Mouse (Mus musculus) midbrain, embryonic 10.5 days (tissue): Measurements from ENCODE around the gene Ern1. TPM values are rescaled to one million over a fixed set of nuclear protein-coding genes. Genes with fewer than 3 reads are reported as not detected.

ENCODE experiments used
- DNase-seq: peaks from one replicate; pipeline ENCODE4 v3.0.0-alpha.2; 2017; ENCODE audit warnings: low spot score
- H3K27ac ChIP-seq: fragments of 300-500 bp; sonication (generic); replicated peaks from 2 replicates; pipeline ENCODE4 v1.5.1; 2016; ENCODE audit warnings: mild to moderate bottlenecking
- H3K27me3 ChIP-seq: fragments of 300-500 bp; sonication (generic); 2 replicates; pipeline ENCODE4 v1.6.1; 2016; ENCODE audit warnings: low read depth, mild to moderate bottlenecking; ENCODE audit not compliant: poor library complexity, severe bottlenecking
- H3K36me3 ChIP-seq: fragments of 300-500 bp; sonication (generic); 2 replicates; pipeline ENCODE4 v1.6.1; 2016; ENCODE audit warnings: mild to moderate bottlenecking, moderate library complexity
- H3K4me1 ChIP-seq: fragments of 300-500 bp; sonication (generic); 2 replicates; pipeline ENCODE4 v1.6.1; 2016
- H3K4me3 ChIP-seq: fragments of 300-500 bp; sonication (generic); 2 replicates; pipeline ENCODE4 v1.5.1; 2016; ENCODE audit warnings: mild to moderate bottlenecking, moderate library complexity
- H3K9me3 ChIP-seq: fragments of 300-500 bp; sonication (generic); replicated peaks from 2 replicates; pipeline ENCODE4 v1.6.1; 2016; ENCODE audit warnings: mild to moderate bottlenecking
- WGBS: fragments of 180-500 bp; shearing (Covaris S2); methylation state at CpG from one replicate; pipeline ENCODE4 v1.1.7; 2016; 5-methylcytosine and 5-hydroxymethylcytosine counted together
- polyA plus RNA-seq: library from polyadenylated mRNA; unstranded; fragments of >200 nt; fragmentation: Nextera tagmentation; extraction: Ambion mirVana; gene quantifications from 2 replicates; pipeline ENCODE4 v1.2.1, GENCODE M21; 2016

The Ern1 gene
- polyA plus RNA-seq, 1 experiment from 2014 or later = 5.2 TPM

DNA sequence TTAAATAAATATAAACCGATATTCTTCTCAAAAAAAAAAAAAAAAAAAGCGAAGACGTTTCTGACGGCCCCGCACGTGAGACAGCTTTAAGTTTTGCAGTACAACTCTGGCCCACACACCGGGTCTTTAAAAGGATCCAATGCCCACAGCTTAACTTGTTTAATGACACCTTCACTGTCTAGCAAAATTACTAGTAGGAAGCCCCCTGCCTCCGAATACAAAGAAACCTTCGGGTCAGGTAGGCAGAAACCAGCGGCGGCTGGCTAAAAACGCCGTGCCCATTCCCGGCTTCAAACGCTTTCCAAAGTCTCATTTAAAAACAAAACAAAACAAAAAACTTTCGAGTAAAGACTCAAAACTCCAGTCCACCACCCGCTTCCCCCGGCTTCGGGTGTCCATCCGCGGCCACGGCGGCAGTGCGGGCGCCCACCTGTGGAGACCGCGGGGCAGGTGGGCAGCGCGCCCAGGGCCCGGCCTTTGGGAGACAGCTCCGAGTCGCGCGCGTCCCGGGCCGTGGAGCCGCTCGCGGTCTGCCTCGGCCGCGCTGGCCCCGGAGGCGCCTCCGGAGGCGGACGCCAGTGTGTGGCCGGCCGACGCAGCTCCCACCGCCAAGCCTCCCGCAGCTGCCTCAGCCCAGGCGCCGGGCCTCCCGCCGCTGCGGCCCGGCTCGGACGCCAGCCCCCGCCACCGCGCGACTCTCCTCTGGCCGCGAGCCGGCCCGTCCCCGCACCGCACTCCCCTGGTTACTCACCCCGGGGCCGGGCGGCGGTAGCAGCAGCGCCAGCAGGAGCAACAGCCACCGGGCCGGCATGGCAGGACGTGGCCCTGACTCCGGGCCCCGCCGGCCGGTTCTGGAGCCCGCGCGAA, 553 bp downstream of the Ern1 start:
- H3K4me3 ChIP-seq = peak overlapping the region; percentile 73
- H3K27ac ChIP-seq = peak overlapping the region; percentile 83
- H3K27me3 ChIP-seq = peaks cover 4% of the 10 kb centered on the region; the same call in 1 of the 2 replicates
- no peaks in the 10 kb centered on the region for H3K36me3 ChIP-seq
- H3K4me1 ChIP-seq = peaks cover 35% of the 10 kb centered on the region
- DNase-seq = no peak
- WGBS = under 1% methylated on average over 86 of the region's 86 CpGs
- H3K9me3 ChIP-seq = no peaks in the 10 kb centered on the region

DNA sequence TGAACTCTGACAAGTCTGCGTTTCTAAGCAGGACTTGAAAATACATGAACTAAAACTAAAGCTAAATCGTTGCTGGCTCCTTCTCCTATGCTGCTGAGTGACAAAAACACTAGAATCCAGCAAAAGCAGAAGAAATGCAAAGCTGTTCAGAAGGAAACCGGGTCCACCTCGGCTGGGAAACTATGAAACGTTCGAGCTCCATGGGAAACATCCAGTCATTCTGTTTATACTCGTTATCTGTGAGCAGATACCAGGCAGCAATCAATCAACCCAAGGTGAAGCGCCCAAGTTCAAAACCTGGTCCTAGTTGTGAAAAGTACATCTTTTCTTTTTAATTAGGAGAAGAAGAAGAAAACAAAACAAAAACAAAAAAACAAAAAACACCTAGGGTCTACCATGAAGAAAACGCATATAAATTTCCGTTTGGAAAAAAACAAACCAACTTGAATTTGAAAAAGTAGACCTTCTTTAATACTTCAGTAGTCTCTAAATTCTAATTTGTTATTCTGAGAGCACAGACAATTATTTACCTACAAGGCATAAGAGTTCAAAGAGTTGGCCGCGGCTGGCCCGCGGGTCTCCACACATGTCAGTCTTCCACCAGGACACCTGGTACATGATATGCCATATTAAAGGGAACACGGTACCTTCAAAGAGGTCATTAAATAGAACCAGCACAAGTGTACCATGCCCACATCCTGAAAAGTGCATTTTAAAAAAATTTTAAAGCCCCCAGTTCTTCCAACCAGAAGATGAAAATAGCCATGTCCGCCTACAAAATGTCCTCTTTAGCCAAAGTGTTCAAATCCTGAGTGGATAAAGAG, 1.4 kb downstream of the Ern1 start:
- Histone ChIP-seq H3K27ac (no peak overlapping the region), H3K9me3 (no peaks in the 10 kb centered on the region), H3K27me3 (peaks cover 4% of the 10 kb centered on the region; the same call in 1 of the 2 replicates), H3K36me3 (no peaks in the 10 kb centered on the region), H3K4me1 (peaks cover 35% of the 10 kb centered on the region), H3K4me3 (peak overlapping the region; percentile 73)
- WGBS = 68% methylated on average over 16 of the region's 16 CpGs
- DNase-seq = no peak

DNA sequence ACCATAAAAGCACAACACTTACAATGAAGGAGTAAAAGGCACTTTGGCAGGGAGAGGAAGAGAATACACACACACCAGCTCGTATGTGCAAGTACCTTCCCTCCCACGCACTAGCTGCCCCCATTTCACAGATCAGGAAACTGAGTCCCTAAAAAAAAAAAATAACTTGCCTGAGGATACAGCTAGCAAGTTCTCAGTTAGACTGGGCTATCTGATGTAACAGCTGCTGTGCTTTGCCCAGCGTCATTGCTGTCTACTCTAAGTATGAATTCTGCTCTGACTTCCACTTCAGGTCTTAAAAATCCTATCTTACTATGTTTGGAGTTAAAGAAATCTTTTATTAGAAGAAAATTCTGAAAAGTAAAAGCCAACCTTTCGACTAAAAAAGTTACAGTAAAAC, 2.0 kb downstream of the Ern1 start:
- H3K9me3 ChIP-seq = no peaks in the 10 kb centered on the region
- DNase-seq = no peak
- no peak overlapping the region for H3K4me3 ChIP-seq
- peaks cover 4% of the 10 kb centered on the region; the same call in 1 of the 2 replicates for H3K27me3 ChIP-seq
- no peak overlapping the region for H3K27ac ChIP-seq
- H3K36me3 ChIP-seq = no peaks in the 10 kb centered on the region
- 88% methylated on average over 4 of the region's 4 CpGs for WGBS
- H3K4me1 ChIP-seq = peaks cover 35% of the 10 kb centered on the region

DNA sequence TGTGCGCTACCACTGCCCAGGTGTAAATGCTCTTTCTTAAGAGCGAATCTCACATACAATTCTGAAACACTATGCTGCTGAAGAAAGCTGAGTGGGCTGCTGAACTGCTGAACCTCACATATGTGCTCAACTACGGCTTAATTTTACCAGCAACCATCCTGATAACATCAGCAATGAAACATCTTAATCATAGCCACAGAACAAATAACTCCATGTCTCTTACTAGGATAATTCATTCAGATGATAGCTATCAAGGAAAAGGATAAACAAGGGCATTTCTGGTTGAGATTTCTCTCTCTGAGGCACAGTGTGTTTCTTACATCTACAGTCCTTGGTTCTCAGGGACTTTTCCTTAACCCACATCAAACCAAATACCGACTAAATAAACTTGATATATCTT, 2.8 kb downstream of the Ern1 start:
- H3K4me1 ChIP-seq = peaks cover 30% of the 10 kb centered on the region
- no peaks in the 10 kb centered on the region for H3K9me3 ChIP-seq
- 91% methylated on average over 4 of the region's 4 CpGs for WGBS
- H3K36me3 ChIP-seq = no peaks in the 10 kb centered on the region
- H3K27me3 ChIP-seq = peaks cover 4% of the 10 kb centered on the region; the same call in 1 of the 2 replicates
- no peak overlapping the region for H3K27ac ChIP-seq
- no peak overlapping the region for H3K4me3 ChIP-seq
- no peak for DNase-seq

DNA sequence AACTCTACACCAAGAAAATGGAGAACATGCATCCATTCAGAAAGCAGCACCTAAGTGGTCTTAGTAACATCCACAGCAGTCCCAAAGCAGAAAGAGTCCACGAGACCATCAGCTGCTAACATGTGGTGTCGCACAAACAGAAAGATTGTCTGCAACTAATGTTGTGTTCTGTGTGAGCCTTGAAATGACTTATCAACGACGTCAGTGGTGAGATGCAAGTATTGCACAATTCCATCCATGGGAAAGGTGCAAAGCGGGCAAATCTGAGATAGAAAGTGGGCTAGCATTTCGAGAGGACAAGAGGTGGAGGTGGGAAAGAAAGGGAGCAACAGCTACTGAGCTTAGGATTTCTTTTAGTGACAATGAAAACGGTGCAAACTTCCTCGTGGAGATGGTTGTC, 4.8 kb downstream of the Ern1 start:
- H3K4me1 ChIP-seq = peaks cover 18% of the 10 kb centered on the region

DNA sequence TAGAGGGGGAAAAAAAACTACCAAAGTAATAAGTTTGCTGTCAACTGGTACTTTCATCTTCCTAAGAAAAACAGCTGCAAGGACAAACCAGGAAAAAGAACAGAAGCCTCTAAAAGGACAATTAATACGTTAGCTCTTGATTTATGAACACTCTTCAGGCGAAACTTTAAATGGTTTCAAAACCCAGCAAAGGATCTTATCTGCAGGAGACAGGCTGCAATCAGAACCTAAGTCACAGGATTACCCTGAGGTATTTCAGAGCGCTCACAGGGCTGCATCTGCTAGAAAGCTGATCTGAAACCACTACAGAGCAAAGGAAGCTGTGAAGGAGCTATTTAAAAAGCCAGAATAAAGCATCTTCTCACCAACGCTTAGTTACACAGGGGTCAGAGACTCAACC, 6.0 kb downstream of the Ern1 start:
- H3K9me3 ChIP-seq = no peaks in the 10 kb centered on the region
- H3K27me3 ChIP-seq = peaks cover 4% of the 10 kb centered on the region; the same call in 1 of the 2 replicates
- H3K4me3 ChIP-seq = no peak overlapping the region
- no peak for DNase-seq
- H3K4me1 ChIP-seq = peaks cover 10% of the 10 kb centered on the region
- no peaks in the 10 kb centered on the region for H3K36me3 ChIP-seq
- 91% methylated on average over 4 of the region's 4 CpGs for WGBS
- H3K27ac ChIP-seq = no peak overlapping the region

More for the DNA sequence above, 4.8 kb downstream of the Ern1 start:
- H3K27me3 ChIP-seq = peaks cover 4% of the 10 kb centered on the region; the same call in 1 of the 2 replicates
- WGBS = 92% methylated on average over 8 of the region's 8 CpGs
- no peaks in the 10 kb centered on the region for H3K36me3 ChIP-seq
- no peaks in the 10 kb centered on the region for H3K9me3 ChIP-seq
- H3K4me3 ChIP-seq = no peak overlapping the region
- no peak for DNase-seq
- H3K27ac ChIP-seq = no peak overlapping the region

DNA sequence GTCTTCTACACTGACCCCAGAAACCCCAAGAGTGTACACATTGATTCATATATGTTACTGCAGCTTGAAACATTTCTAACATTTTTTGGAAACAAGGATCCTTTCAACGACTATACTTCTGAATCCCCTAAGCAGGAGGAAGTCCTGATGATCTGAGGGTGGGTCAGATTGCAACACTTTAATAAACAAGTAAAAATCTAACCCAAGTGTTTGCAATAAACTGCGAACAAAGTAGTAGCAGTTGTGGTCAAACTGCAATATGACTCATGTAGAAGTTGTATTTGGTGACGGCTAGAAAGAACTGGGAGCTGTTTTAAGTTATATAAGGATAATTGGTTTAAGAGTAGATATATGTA, 7.1 kb downstream of the Ern1 start:
- Histone ChIP-seq H3K9me3 (no peaks in the 10 kb centered on the region), H3K36me3 (no peaks in the 10 kb centered on the region), H3K4me3 (no peak overlapping the region), H3K27me3 (peaks cover under 1% of the 10 kb centered on the region; the same call in 1 of the 2 replicates), H3K27ac (no peak overlapping the region), H3K4me1 (peaks cover 3% of the 10 kb centered on the region; the same call in 1 of the 2 replicates)
- no peak for DNase-seq
- 92% methylated on average over 3 of the region's 3 CpGs for WGBS

DNA sequence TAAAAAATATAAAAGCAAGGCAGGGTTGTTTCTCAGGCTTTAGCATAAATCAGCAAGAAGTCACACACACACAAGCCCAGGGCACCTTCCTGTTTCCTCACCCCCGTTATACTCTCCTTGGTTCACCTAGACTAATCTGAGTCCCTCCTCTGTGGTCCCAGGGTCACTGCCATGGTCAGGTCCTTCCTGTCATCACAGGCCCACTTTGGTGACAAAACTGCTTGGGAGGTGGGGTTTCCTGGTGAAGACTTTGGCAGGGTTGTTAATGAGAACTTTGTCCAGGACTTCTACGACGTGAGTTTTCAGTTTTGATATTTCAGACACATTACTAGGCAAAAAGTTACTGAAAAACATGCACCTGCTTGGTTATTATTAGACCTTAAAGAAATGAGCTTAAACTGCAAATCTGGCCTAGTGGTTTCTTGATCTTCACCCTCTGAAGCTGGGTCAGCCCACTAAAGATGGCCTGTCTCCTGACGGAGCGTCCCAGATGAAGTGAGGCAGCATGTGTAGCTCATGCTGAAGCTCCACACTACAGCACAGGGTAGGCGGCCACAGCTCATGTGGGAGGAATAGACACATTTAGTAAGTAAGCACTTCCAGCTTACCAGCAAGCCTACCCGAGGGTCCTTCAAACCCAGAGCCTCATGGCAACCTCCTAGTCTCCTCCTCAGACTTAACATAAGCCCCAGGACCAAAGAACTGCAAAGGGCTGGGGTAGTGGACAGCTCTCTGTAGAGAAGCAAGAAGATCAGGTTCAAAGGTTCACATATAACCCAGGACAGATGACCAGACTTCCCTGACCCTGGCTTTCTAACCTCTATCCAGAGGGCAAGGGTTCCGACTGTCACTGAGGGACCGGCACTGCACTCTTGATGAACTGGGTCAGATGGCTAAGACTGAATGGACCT, 7.8 kb downstream of the Ern1 start:
- DNase-seq = no peak
- Histone ChIP-seq H3K9me3 (no peaks in the 10 kb centered on the region), H3K4me1 (peaks cover 3% of the 10 kb centered on the region; the same call in 1 of the 2 replicates), H3K27ac (no peak overlapping the region), H3K4me3 (no peak overlapping the region), H3K36me3 (no peaks in the 10 kb centered on the region), H3K27me3 (no peaks in the 10 kb centered on the region)
- WGBS = 85% methylated on average over 9 of the region's 9 CpGs

DNA sequence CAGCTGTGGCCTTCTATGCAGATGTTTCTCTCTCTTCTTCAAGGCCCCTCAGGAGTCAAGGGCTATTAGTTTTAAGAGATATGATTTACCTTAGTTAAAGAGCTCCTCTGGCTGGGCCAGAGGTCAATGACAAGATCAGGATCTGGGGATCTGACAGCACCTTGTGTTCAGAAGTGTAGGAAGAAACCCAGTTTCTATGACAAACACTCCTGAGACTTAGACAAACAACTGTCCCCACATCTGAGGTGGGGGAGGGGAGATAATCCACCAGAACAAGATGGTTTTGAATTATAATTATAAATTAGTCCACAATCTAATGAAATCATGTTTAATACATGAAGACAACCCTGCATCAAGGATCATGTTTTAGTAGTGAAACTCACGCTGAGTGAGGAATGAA, 8.9 kb downstream of the Ern1 start:
- WGBS = 63% methylated on average over 1 of the region's 1 CpGs
- no peaks in the 10 kb centered on the region for H3K36me3 ChIP-seq
- H3K27me3 ChIP-seq = no peaks in the 10 kb centered on the region
- no peak overlapping the region for H3K4me3 ChIP-seq
- H3K27ac ChIP-seq = no peak overlapping the region
- peaks cover 3% of the 10 kb centered on the region; the same call in 1 of the 2 replicates for H3K4me1 ChIP-seq
- DNase-seq = no peak
- H3K9me3 ChIP-seq = no peaks in the 10 kb centered on the region

DNA sequence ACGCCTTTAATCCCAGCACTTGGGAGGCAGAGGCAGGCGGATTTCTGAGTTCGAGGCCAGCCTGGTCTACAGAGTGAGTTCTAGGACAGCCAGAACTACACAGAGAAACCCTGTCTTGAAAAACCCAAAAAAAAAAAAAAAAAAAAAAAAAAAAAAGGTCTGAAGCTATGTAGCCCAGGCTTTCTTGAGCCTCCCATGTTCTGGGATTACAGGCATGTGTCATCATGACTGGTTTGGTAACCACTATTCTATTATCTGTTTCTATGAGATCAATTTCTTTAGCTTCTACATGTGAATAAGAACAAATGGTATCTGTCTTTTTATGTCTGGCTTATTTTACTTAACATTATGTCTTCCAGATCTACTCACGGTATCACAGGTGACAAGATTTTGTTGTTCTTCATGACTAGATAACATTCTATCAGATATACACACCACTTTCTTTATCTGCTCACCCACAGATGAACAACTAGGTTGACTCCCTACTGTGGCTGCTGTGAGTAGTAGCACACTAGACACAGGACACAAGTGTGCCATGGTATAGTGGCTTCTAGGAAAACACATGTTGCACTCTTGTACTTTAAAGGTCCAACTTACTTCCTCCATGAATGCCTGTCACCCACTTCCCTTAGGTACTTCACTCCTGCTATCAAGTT, 10.0 kb downstream of the Ern1 start:
- Histone ChIP-seq H3K36me3 (no peaks in the 10 kb centered on the region), H3K9me3 (no peaks in the 10 kb centered on the region), H3K4me3 (no peak overlapping the region), H3K27ac (no peak overlapping the region), H3K4me1 (peaks cover 3% of the 10 kb centered on the region; the same call in 1 of the 2 replicates), H3K27me3 (no peaks in the 10 kb centered on the region)
- 91% methylated on average over 4 of the region's 4 CpGs for WGBS
- no peak for DNase-seq

DNA sequence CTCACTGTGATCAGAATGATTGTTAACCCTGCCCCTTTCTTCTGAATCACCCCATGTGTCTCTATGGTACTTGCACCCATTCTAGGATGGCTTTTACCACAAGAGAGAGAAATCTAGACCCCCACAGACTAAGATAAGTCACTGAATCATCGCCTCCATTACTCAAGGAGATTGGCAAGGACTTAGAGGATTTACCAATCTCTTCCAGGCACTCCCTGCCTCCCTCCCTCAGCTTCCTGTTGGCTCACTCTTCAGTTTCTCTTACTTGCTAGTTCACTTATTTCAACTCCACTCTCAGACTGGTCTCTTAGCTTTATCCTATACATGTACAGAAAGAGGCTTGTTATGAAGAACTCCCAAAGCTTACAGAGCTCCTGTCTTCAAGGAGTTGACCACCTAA, 12.3 kb downstream of the Ern1 start:
- no peak for DNase-seq
- Histone ChIP-seq H3K27ac (no peak overlapping the region), H3K27me3 (no peaks in the 10 kb centered on the region), H3K9me3 (no peaks in the 10 kb centered on the region), H3K4me3 (no peak overlapping the region), H3K36me3 (no peaks in the 10 kb centered on the region), H3K4me1 (peaks cover 3% of the 10 kb centered on the region; the same call in 1 of the 2 replicates)
- 87% methylated on average over 1 of the region's 1 CpGs for WGBS

DNA sequence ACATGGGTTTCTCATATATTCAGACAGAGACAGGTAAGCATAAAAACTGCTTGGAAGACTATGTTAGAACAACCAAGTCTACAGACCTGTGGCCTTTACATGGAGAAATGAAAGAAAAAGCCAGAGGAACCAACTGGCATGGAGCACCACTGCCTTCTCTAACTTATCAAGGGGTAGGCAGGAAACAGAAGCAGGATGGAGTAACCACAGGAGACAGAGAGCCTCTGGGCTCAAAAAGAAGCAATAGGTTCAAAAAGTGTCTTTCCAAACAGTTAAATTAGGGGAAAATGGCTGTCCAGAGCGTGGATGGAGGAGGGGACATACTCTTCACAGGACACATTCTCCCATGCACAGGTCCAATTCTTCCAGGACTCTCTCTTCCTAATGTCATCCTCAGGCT, 16.0 kb downstream of the Ern1 start:
- Histone ChIP-seq H3K4me1 (no peaks in the 10 kb centered on the region), H3K36me3 (no peaks in the 10 kb centered on the region), H3K9me3 (no peaks in the 10 kb centered on the region), H3K27me3 (no peaks in the 10 kb centered on the region), H3K27ac (no peak overlapping the region), H3K4me3 (no peak overlapping the region)
- 88% methylated on average over 1 of the region's 1 CpGs for WGBS
- no peak for DNase-seq
